Comparison of ENCODE assay signal across 14 mouse cellular contexts in genomic region chr4:120674775-120675451, GRCm38 (mm10). TPM values are rescaled to one million over a fixed set of nuclear protein-coding genes. Genes with fewer than 3 reads are reported as not detected.
DNase-seq lines count a peak whose midpoint lies in the region; ATAC-seq and TF ChIP-seq lines count a peak whose summit lies in the region.
"Had no signal": no experiment of that assay in that cellular context is flagged by ENCODE, and none has a peak within 500 bp of the region (broad histone marks: within the 10 kb centered on the region; RNA-seq: fewer than 3 reads in every experiment).

No protein-coding gene starts in this region.

- no peak overlapping the region for H3K4me2 ChIP-seq in hindbrain, embryonic 14.5 days (replicated peaks)
- peak overlapping the region; percentile 61 for H3K4me2 ChIP-seq in liver, embryonic 12.5 days

- no peaks in the 10 kb centered on the region for H3K4me1 ChIP-seq in hindbrain, embryonic 10.5 days (replicated peaks)
- no peaks in the 10 kb centered on the region for H3K4me1 ChIP-seq in hindbrain, embryonic 14.5 days (replicated peaks; ENCODE audit: control insufficient read depth, insufficient read depth, low read length)
- peaks cover 95% of the 10 kb centered on the region for H3K4me1 ChIP-seq in liver, embryonic 12.5 days
- H3K4me1 ChIP-seq: limb, embryonic 10.5 days had no signal

- no peak overlapping the region for H3K4me3 ChIP-seq in hindbrain, embryonic 10.5 days
- H3K4me3 ChIP-seq in hindbrain, embryonic 14.5 days (replicated peaks; ENCODE audit: low read length), result no peak overlapping the region
- no peak overlapping the region for H3K4me3 ChIP-seq in liver, embryonic 12.5 days
- no peak overlapping the region for H3K4me3 ChIP-seq in gastrocnemius, adult 2 months
- H3K4me3 ChIP-seq: limb, embryonic 10.5 days had no signal

- 0 out of 2 replicates have a peak overlapping the region, but pooled peaks have one; percentile 29 for H3K27ac ChIP-seq in hindbrain, embryonic 10.5 days
- H3K27ac ChIP-seq in hindbrain, embryonic 14.5 days, result no peak overlapping the region
- H3K27ac ChIP-seq in liver, embryonic 12.5 days, result peak overlapping the region; percentile 96
- no peak overlapping the region for H3K27ac ChIP-seq in gastrocnemius, adult 2 months
- H3K27ac ChIP-seq: limb, embryonic 10.5 days had no signal

- no peak overlapping the region for H3K9ac ChIP-seq in hindbrain, embryonic 14.5 days
- H3K9ac ChIP-seq in liver, embryonic 12.5 days, result peak overlapping the region; percentile 62

- no peaks in the 10 kb centered on the region for H3K36me3 ChIP-seq in hindbrain, embryonic 10.5 days
- H3K36me3 ChIP-seq in hindbrain, embryonic 14.5 days (replicated peaks; ENCODE audit: control insufficient read depth, insufficient read depth), result no peaks in the 10 kb centered on the region
- no peaks in the 10 kb centered on the region for H3K36me3 ChIP-seq in liver, embryonic 12.5 days
- H3K36me3 ChIP-seq: limb, embryonic 10.5 days had no signal

- H3K9me3 ChIP-seq in hindbrain, embryonic 10.5 days, result no peaks in the 10 kb centered on the region
- H3K9me3 ChIP-seq in hindbrain, embryonic 14.5 days (ENCODE audit: control insufficient read depth, low read length), result no peaks in the 10 kb centered on the region
- H3K9me3 ChIP-seq in liver, embryonic 12.5 days (replicated peaks), result 0 out of 2 replicates have a peak, but pooled peaks cover 1% of the 10 kb centered on the region
- H3K9me3 ChIP-seq: limb, embryonic 10.5 days had no signal

- no peak for DNase-seq in hindbrain, embryonic 10.5 days (ENCODE audit: low spot score)
- no peak for DNase-seq in hindbrain, embryonic 14.5 days (ENCODE audit: low spot score)
- peak; percentile 71 for DNase-seq in c-Kit-negative CD71-positive TER-119-positive erythroid progenitor cells, embryonic 14.5 days (ENCODE audit: low read depth, low spot score)
- peak; percentile 47 to 67 for DNase-seq in spleen, postnatal 36 days (ENCODE audit: low spot score in 2 of 2)
- no peak for DNase-seq in urinary bladder, adult 2 months (ENCODE audit: low spot score)
- DNase-seq in urinary bladder, postnatal 14 days (ENCODE audit: low spot score), result no peak
- DNase-seq in gastrocnemius, adult 2 months, result no peak
- DNase-seq: kidney, adult 8-10 months; layer of hippocampus, adult 9-11 months; lung, postnatal 36 days; right cerebral cortex, adult 18-20 months; thymus, postnatal 36 days had no signal

- intact Hi-C loops in gastrocnemius, adult 2 months (cut with DNase I), result no loop called here

- no peak for TF ChIP-seq CTCF in gastrocnemius, adult 2 months (IDR thresholded peaks at IDR 0.05)

- WGBS in hindbrain, embryonic 10.5 days, result 80% methylated on average over 8 of the region's 8 CpGs
- 83% methylated on average over 8 of the region's 8 CpGs for WGBS in hindbrain, embryonic 14.5 days
- WGBS in liver, embryonic 12.5 days (ENCODE audit: insufficient replicate concordance), result 21% methylated on average over 8 of the region's 8 CpGs

- peaks cover 17% of the 10 kb centered on the region for H3K27me3 ChIP-seq in hindbrain, embryonic 10.5 days (ENCODE audit: insufficient read depth, poor library complexity, severe bottlenecking)
- H3K27me3 ChIP-seq in hindbrain, embryonic 14.5 days (ENCODE audit: control insufficient read depth, insufficient read depth, low read length), result no peaks in the 10 kb centered on the region
- no peaks in the 10 kb centered on the region for H3K27me3 ChIP-seq in liver, embryonic 12.5 days (replicated peaks)

- no peak for ATAC-seq in hindbrain, embryonic 14.5 days (ENCODE audit: low FRiP score)
- ATAC-seq in liver, embryonic 12.5 days, result peak; percentile 98

RNA-seq across cellular contexts. Expression of gene Cited4, which starts 8.5 kb away (rescaled TPM):
- polyA plus RNA-seq in hindbrain, embryonic 10.5 days (2016; fragmentation: Nextera tagmentation; extraction: Ambion mirVana), result 16.5 and 17.3 TPM in 2 replicates
- polyA plus RNA-seq in hindbrain, embryonic 14.5 days (2014; fragmentation: Nextera tagmentation; extraction: Ambion mirVana), result 0.72 and 1.9 TPM in 2 replicates
- polyA plus RNA-seq in liver, embryonic 12.5 days (2016; fragmentation: Nextera tagmentation; extraction: Ambion mirVana), result 286 and 295 TPM in 2 replicates
- polyA plus RNA-seq in urinary bladder, adult 2 months (2012; rRNA removed), result 7.3 and 9.1 TPM in 2 replicates
- 10 to 100 TPM in 1 of 2 experiments, 1 to 10 TPM in 1; 9.9 to 16.3 TPM for total RNA-seq in gastrocnemius, adult 2 months (2021)

Comparison
In these comparisons a context has a peak if more than half of its experiments do, and no peak if none do; other contexts are left out.
1. H3K27ac ChIP-seq: peak in hindbrain, embryonic 10.5 days (single experiment) and liver, embryonic 12.5 days (single experiment); none in hindbrain, embryonic 14.5 days (single experiment) and gastrocnemius, adult 2 months (single experiment).
2. DNase-seq: peak in c-Kit-negative CD71-positive TER-119-positive erythroid progenitor cells, embryonic 14.5 days (single experiment) and spleen, postnatal 36 days (2 of 2); none in hindbrain, embryonic 10.5 days (single experiment), hindbrain, embryonic 14.5 days (single experiment), urinary bladder, adult 2 months (single experiment), urinary bladder, postnatal 14 days (single experiment) and gastrocnemius, adult 2 months (single experiment).
3. RNA of gene Cited4, which starts 8.5 kb away (polyA plus RNA-seq): 286 to 295 TPM in liver, embryonic 12.5 days; 16.5 to 17.3 TPM in hindbrain, embryonic 10.5 days, 7.3 to 9.1 TPM in urinary bladder, adult 2 months and 0.72 to 1.9 TPM in hindbrain, embryonic 14.5 days; every median in the first group is over 10 times any median in the second.